ENCODE assay signal across 21 mouse cellular contexts in genomic region chr2:35493566-35493965, GRCm38 (mm10). TPM values are rescaled to one million over a fixed set of nuclear protein-coding genes. Genes with fewer than 3 reads are reported as not detected.
DNase-seq lines count a peak whose midpoint lies in the region; ATAC-seq and TF ChIP-seq lines count a peak whose summit lies in the region.
"Had no signal": no experiment of that assay in that cellular context is flagged by ENCODE, and none has a peak within 500 bp of the region (broad histone marks: within the 10 kb centered on the region; RNA-seq: fewer than 3 reads in every experiment).

No protein-coding gene starts in this region.

- no peaks in the 10 kb centered on the region for H3K9me3 ChIP-seq in ES-Bruce4 (replicated peaks; ENCODE audit: control insufficient read depth, insufficient read depth, low read length, poor library complexity, severe bottlenecking)
- H3K9me3 ChIP-seq in embryonic facial prominence, embryonic 10.5 days = peaks cover 3% of the 10 kb centered on the region; the same call in 1 of the 2 replicates
- H3K9me3 ChIP-seq: forebrain, embryonic 10.5 days; hindbrain, embryonic 12.5 days; hindbrain, embryonic 15.5 days had no signal

- H3K4me3 ChIP-seq in ES-Bruce4 (ENCODE audit: low read depth, low read length) = no peak overlapping the region
- H3K4me3 ChIP-seq in embryonic facial prominence, embryonic 10.5 days = no peak overlapping the region
- H3K4me3 ChIP-seq: forebrain, embryonic 10.5 days; hindbrain, embryonic 12.5 days; hindbrain, embryonic 15.5 days had no signal

- WGBS in embryonic facial prominence, embryonic 10.5 days = 92% methylated on average over 7 of the region's 7 CpGs

- H3K27ac ChIP-seq in ES-Bruce4 (ENCODE audit: insufficient read depth, low read length) = no peak overlapping the region
- H3K27ac ChIP-seq in embryonic facial prominence, embryonic 10.5 days (replicated peaks) = 0 out of 2 replicates have a peak overlapping the region, but pooled peaks have one; percentile 19
- H3K27ac ChIP-seq: forebrain, embryonic 10.5 days; hindbrain, embryonic 12.5 days; hindbrain, embryonic 15.5 days had no signal

- no peaks in the 10 kb centered on the region for H3K27me3 ChIP-seq in ES-Bruce4 (ENCODE audit: control insufficient read depth, insufficient read depth, low read length, poor library complexity, severe bottlenecking)
- no peaks in the 10 kb centered on the region for H3K27me3 ChIP-seq in embryonic facial prominence, embryonic 10.5 days (replicated peaks; ENCODE audit: low read depth, poor library complexity, severe bottlenecking)
- H3K27me3 ChIP-seq: hindbrain, embryonic 12.5 days; hindbrain, embryonic 15.5 days had no signal

- DNase-seq in R1 (ENCODE audit: low read depth, low spot score) = peak; percentile 70
- no peak for DNase-seq in embryonic facial prominence, embryonic 10.5 days (ENCODE audit: low spot score)
- no peak for DNase-seq in left cerebral cortex, postnatal 36 days (ENCODE audit: low spot score in 2 of 2)
- DNase-seq in testis, postnatal 10 days (ENCODE audit: low spot score) = no peak
- DNase-seq: adrenal gland, adult 2 months; adrenal gland, postnatal 14 days; cerebellum, adult 11-12 months; cerebellum, adult 8-10 months; cerebellum, postnatal 10 days; cerebellum, postnatal 36 days; embryo, embryonic 11 days; gastrocnemius, postnatal 10 days; gastrocnemius, postnatal 36 days; heart, adult 11 months had no signal

- peaks cover 11% of the 10 kb centered on the region for H3K4me1 ChIP-seq in ES-Bruce4 (ENCODE audit: control insufficient read depth, insufficient read depth, low read length)
- peaks cover 29% of the 10 kb centered on the region for H3K4me1 ChIP-seq in embryonic facial prominence, embryonic 10.5 days

- 0 out of 2 replicates have a peak, but pooled peaks have one; percentile 47 for TF ChIP-seq EP300 in ES-Bruce4 (IDR thresholded peaks at IDR 0.05; ENCODE audit: insufficient read depth, low read depth, low read length)

- 0 out of 2 replicates have a peak, but pooled peaks have one; percentile 16 for ATAC-seq in megakaryocyte, adult 5-6 weeks (ENCODE audit: poor library complexity, severe bottlenecking)
- ATAC-seq: CD4-positive, CD25-positive, alpha-beta regulatory T cell, adult 4 months; forebrain, embryonic 14.5 days had no signal

- H3K9ac ChIP-seq in ES-Bruce4 (ENCODE audit: low read depth, poor library complexity, severe bottlenecking) = no peak overlapping the region
- H3K9ac ChIP-seq: hindbrain, embryonic 12.5 days; hindbrain, embryonic 15.5 days had no signal

- TF ChIP-seq CTCF in ES-Bruce4 (IDR thresholded peaks at IDR 0.05; ENCODE audit: low read depth, low read length) = no peak

- intact Hi-C loops in left cerebral cortex, postnatal 36 days (cut with DNase I) = no loop called here

- TF ChIP-seq POLR2A in ES-Bruce4 (IDR thresholded peaks at IDR 0.05; ENCODE audit: insufficient read depth, low read length) = no peak

- no peaks in the 10 kb centered on the region for H3K36me3 ChIP-seq in ES-Bruce4 (ENCODE audit: control insufficient read depth, insufficient read depth, low read length, poor library complexity, severe bottlenecking)
- no peaks in the 10 kb centered on the region for H3K36me3 ChIP-seq in embryonic facial prominence, embryonic 10.5 days (replicated peaks)
- H3K36me3 ChIP-seq: forebrain, embryonic 10.5 days; hindbrain, embryonic 12.5 days; hindbrain, embryonic 15.5 days had no signal

RNA-seq across cellular contexts. Expression of gene Ggta1, which starts 30.5 kb away (rescaled TPM):
- polyA plus RNA-seq in ES-Bruce4 (2011; ENCODE audit: insufficient read depth, insufficient read length, low read depth, missing spikeins) = 45.2 and 52.5 TPM in 2 replicates
- 6.3 and 8.0 TPM in 2 replicates for polyA plus RNA-seq in embryonic facial prominence, embryonic 10.5 days (2016; fragmentation: Nextera tagmentation; extraction: Ambion mirVana)
- 41.7 and 51.1 TPM in 2 replicates for total RNA-seq in megakaryocyte, adult 5-6 weeks (2015)
- total RNA-seq in megakaryocyte, adult 5-6 weeks (2017) = 68.3 and 71.2 TPM in 2 replicates
- 1 to 10 TPM; 3.3 to 3.8 TPM for total RNA-seq in left cerebral cortex, postnatal 36 days (2021)

Comparison
In these comparisons a context has a peak if more than half of its experiments do, and no peak if none do; other contexts are left out.
1. RNA of gene Ggta1, which starts 30.5 kb away (total RNA-seq): 41.7 to 71.2 TPM in megakaryocyte, adult 5-6 weeks; 3.3 to 3.8 TPM in left cerebral cortex, postnatal 36 days; every median in the first group is over 4 times any median in the second.